Mouse (Mus musculus): ENCODE results near the gene Mrm2. TPM values are rescaled to one million over a fixed set of nuclear protein-coding genes. Genes with fewer than 3 reads are reported as not detected.
"Not testable (repeated sequence)": the region's sequence is repeated elsewhere in the genome, so short reads cannot be mapped to it uniquely, and the experiment has no call there.

Mrm2 gene
- polyA plus RNA-seq, 1 experiment from 2014 or later = 21.0 TPM

DNA sequence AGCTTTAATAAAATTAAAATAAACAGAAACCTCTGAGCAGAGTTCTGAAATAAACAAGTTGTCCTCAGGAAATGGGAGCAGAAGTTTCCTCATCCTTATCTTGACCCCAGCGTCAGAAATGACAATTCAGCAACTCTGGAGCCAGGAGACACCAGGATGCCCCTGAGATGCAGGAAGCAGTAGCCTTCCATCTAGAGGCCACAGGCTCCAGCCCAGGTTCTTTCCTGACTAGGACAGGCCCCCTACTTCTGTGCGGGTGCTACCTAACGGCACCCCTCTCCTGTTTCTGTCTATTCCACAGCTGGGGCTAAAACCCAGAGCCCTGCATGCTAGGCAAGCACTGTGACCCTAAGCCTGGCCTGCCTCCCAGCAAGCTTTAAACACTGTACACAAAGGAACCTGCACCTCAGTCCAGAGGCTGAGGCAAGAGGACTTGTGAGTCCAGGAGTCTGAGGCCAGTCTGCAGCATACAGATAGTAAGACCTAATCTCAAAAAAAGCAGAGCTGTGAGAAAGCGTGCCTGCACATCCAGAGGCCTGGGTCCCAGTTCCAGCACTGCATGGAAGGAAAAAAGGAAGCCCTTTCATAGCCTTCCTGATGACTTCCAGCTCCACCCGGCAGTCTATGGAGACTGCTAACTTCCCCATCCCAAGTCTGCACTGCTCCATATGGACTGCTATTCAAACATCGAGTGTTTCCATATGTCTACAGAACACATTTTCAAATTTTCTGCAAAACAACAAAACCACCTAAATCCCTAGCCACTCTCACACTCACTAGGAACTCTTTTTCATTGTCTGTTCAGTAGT, 39.0 kb upstream of the Mrm2 start:
- 90% methylated on average over 6 of the region's 6 CpGs for WGBS
- no peak for DNase-seq (ENCODE audit: low spot score)

DNA sequence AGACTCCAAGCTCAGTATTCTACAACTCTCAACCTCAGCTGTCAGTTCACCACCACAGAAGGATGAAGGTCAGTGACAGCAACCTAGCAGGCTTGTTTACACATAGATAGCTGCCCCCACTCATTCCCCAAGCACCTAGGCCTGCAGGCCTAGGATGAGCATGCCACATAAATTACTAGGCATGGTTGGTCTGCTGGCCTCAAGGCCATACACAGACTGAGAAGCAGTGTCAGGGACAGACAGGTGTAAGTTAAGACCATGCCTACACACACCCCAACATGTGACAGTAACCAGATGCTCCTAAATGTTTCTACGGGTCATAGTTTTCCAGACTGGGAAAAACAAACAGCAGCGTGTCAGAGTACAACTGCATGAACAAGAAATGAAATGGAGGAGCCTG, 37.8 kb upstream of the Mrm2 start:
- Histone ChIP-seq H3K27me3 (ENCODE audit: control insufficient read depth, insufficient read depth, low read length) (no peaks in the 10 kb centered on the region), H3K4me2 (ENCODE audit: low read depth, low read length, severe bottlenecking) (no peak overlapping the region), H3K4me3 (ENCODE audit: low read depth, low read length) (no peak overlapping the region), H3K9me3 (ENCODE audit: control insufficient read depth, low read length) (no peaks in the 10 kb centered on the region), H3K36me3 (ENCODE audit: control insufficient read depth, insufficient read depth, low read length) (no peaks in the 10 kb centered on the region), H3K27ac (ENCODE audit: low read depth, low read length) (no peak overlapping the region), H3K4me1 (replicated peaks; ENCODE audit: control insufficient read depth, insufficient read depth, low read length) (no peaks in the 10 kb centered on the region), H3K9ac (ENCODE audit: low read length) (no peak overlapping the region)
- DNase-seq (ENCODE audit: low spot score) (no peak), ATAC-seq (replicated peaks; ENCODE audit: low FRiP score) (no peak)
- 93% methylated on average over 2 of the region's 2 CpGs for WGBS

More for the DNA sequence above, 39.0 kb upstream of the Mrm2 start:
- Histone ChIP-seq H3K27ac (ENCODE audit: low read depth, low read length) (no peak overlapping the region), H3K4me1 (replicated peaks; ENCODE audit: control insufficient read depth, insufficient read depth, low read length) (no peaks in the 10 kb centered on the region), H3K4me2 (ENCODE audit: low read depth, low read length, severe bottlenecking) (no peak overlapping the region), H3K9me3 (ENCODE audit: control insufficient read depth, low read length) (no peaks in the 10 kb centered on the region), H3K9ac (ENCODE audit: low read length) (no peak overlapping the region), H3K36me3 (ENCODE audit: control insufficient read depth, insufficient read depth, low read length) (no peaks in the 10 kb centered on the region), H3K4me3 (ENCODE audit: low read depth, low read length) (no peak overlapping the region), H3K27me3 (ENCODE audit: control insufficient read depth, insufficient read depth, low read length) (no peaks in the 10 kb centered on the region)
- ATAC-seq (replicated peaks; ENCODE audit: low FRiP score) = no peak

DNA sequence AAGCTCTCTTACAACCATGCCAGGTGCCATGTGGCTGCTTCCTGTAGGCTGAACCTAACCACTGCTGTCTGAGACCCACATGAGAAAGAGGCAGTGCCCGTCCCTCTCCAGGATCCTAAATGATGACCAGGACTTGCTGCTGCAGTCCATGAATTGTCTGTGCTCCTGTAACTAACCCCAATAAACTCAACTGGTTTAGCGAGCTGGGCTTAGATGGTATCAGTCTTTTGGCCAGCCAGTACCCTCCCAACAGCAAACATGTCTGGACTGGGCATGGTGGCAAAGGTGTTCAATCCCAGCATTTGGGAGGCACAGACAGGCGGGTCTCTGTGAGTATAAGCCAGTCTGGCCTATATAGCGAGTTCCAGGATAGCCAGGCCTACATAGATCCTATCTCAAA, 37.2 kb upstream of the Mrm2 start:
- no peak overlapping the region for H3K9ac ChIP-seq (ENCODE audit: low read length)
- ATAC-seq (replicated peaks; ENCODE audit: low FRiP score) (no peak), DNase-seq (ENCODE audit: low spot score) (no peak)
- H3K9me3 ChIP-seq (ENCODE audit: control insufficient read depth, low read length) = no peaks in the 10 kb centered on the region
- WGBS = 89% methylated on average over 4 of the region's 4 CpGs
- H3K36me3 ChIP-seq (ENCODE audit: control insufficient read depth, insufficient read depth, low read length) = no peaks in the 10 kb centered on the region
- H3K4me2 ChIP-seq (ENCODE audit: low read depth, low read length, severe bottlenecking) = no peak overlapping the region
- no peaks in the 10 kb centered on the region for H3K27me3 ChIP-seq (ENCODE audit: control insufficient read depth, insufficient read depth, low read length)
- no peaks in the 10 kb centered on the region for H3K4me1 ChIP-seq (replicated peaks; ENCODE audit: control insufficient read depth, insufficient read depth, low read length)
- no peak overlapping the region for H3K27ac ChIP-seq (ENCODE audit: low read depth, low read length)
- H3K4me3 ChIP-seq (ENCODE audit: low read depth, low read length) = no peak overlapping the region

DNA sequence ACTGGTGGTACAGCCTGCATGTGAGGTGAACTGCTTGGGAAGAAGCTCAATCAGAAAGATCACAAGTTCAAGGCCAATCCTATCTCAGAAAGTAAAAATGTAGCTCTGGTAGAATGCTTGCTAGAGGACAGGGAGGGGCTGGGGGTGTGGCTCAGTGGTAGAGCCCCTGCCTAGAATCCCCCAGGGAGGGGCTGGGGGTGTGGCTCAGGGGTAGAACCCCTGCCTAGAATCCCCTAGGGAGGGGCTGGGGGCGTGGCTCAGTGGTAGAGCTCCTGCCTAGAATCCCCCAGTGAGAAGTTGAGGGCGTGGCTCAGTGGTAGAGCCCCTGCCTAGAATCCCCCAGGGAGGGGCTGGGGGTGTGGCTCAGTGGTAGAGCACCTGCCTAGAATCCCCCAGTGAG, 36.4 kb upstream of the Mrm2 start:
- H3K27me3 ChIP-seq (ENCODE audit: control insufficient read depth, insufficient read depth, low read length); H3K9ac ChIP-seq (ENCODE audit: low read length); H3K4me3 ChIP-seq (ENCODE audit: low read depth, low read length); DNase-seq (ENCODE audit: low spot score); H3K4me1 ChIP-seq (replicated peaks; ENCODE audit: control insufficient read depth, insufficient read depth, low read length); H3K27ac ChIP-seq (ENCODE audit: low read depth, low read length); ATAC-seq (replicated peaks; ENCODE audit: low FRiP score); H3K9me3 ChIP-seq (ENCODE audit: control insufficient read depth, low read length); H3K36me3 ChIP-seq (ENCODE audit: control insufficient read depth, insufficient read depth, low read length); H3K4me2 ChIP-seq (ENCODE audit: low read depth, low read length, severe bottlenecking): not testable (repeated sequence)
- 82% methylated on average over 2 of the region's 2 CpGs for WGBS

DNA sequence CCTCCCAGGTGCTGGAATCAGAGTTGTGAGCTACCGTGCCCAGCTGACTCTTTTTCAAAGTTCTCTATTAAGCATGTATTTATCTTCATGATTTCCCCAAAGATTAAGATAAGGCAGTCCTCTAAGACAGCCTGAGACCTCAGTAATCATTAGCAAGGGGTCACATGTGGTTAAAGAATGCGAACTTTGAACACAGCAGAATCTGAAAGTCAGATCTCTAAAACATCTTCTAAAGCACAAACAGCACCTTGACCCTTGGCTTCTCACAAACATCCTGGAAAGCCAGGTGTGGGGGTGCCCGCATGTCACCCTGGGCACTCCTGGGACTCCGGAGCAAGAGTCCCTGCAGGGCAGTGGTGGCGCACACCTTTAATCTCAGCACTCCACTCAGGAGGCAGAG, 32.7 kb upstream of the Mrm2 start:
- H3K4me1 ChIP-seq (replicated peaks; ENCODE audit: control insufficient read depth, insufficient read depth, low read length) = no peaks in the 10 kb centered on the region
- no peak overlapping the region for H3K4me3 ChIP-seq (ENCODE audit: low read depth, low read length)
- 96% methylated on average over 5 of the region's 5 CpGs for WGBS
- no peak for DNase-seq (ENCODE audit: low spot score)
- H3K9me3 ChIP-seq (ENCODE audit: control insufficient read depth, low read length) = no peaks in the 10 kb centered on the region
- H3K27me3 ChIP-seq (ENCODE audit: control insufficient read depth, insufficient read depth, low read length) = no peaks in the 10 kb centered on the region
- no peaks in the 10 kb centered on the region for H3K36me3 ChIP-seq (ENCODE audit: control insufficient read depth, insufficient read depth, low read length)
- no peak overlapping the region for H3K9ac ChIP-seq (ENCODE audit: low read length)
- no peak for ATAC-seq (replicated peaks; ENCODE audit: low FRiP score)
- H3K27ac ChIP-seq (ENCODE audit: low read depth, low read length) = no peak overlapping the region
- no peak overlapping the region for H3K4me2 ChIP-seq (ENCODE audit: low read depth, low read length, severe bottlenecking)

DNA sequence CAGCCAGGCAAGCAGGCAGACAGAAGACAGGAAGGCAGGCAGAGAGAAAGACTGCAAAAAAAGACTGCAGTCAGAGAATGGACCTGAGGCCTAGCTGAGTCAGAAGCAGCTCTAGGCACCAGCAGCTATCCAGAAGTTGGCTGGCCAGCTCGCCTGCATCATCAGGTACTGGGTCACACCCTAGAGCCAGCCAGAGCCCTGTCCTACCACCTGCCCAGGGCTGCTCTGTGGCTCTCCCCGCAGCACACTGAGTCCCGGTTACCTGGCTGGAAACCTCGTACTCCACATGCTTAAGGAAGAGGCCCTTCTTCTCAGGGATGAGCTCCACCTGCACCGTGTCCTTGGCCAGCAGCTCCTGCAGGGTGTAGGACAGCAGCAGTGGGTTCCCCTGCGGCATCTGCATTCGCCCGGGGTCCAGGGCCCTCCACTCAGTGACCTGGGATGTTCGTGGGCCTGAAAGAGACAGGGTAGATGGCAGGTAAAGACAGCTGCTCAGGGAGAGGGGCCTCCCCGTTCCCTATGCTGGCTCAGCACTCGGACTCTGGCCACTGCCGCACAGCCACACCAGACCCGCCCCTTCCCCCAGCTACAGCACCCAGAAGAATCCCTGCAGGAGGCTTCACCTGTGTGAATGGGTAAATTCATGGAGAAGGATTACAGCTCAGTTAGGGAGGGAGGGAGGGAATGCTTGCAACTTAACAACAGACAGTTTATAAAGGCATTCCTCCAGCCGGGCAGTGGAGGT, 28.4 kb upstream of the Mrm2 start:
- 70% methylated on average over 14 of the region's 14 CpGs for WGBS
- DNase-seq (ENCODE audit: low spot score) = no peak

DNA sequence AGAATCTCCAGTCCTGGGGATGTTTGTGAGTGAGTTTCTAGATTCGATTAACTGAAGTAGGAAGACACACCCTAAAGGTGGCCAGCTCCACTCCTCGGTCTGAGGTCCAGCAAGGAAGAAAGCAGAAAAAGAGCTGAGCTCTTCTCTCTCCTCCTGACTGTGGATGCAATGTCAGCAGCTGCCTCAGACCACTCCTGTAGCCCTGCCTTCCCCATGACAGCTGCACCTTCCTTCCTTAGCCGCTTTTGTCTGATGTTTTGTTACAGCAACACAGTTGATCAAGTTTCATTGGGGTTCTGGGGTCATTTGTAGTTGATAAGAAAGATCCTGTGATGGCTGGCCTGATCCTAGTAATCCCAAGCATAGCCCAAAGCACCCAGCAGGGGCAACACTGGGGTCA, 25.8 kb upstream of the Mrm2 start:
- H3K4me2 ChIP-seq (ENCODE audit: low read depth, low read length, severe bottlenecking) = no peak overlapping the region
- no peak overlapping the region for H3K4me3 ChIP-seq (ENCODE audit: low read depth, low read length)
- no peak for ATAC-seq (replicated peaks; ENCODE audit: low FRiP score)
- no peak for DNase-seq (ENCODE audit: low spot score)
- H3K9ac ChIP-seq (ENCODE audit: low read length) = no peak overlapping the region
- WGBS = 91% methylated on average over 3 of the region's 3 CpGs
- no peak overlapping the region for H3K27ac ChIP-seq (ENCODE audit: low read depth, low read length)
- H3K27me3 ChIP-seq (ENCODE audit: control insufficient read depth, insufficient read depth, low read length) = no peaks in the 10 kb centered on the region
- H3K9me3 ChIP-seq (ENCODE audit: control insufficient read depth, low read length) = no peaks in the 10 kb centered on the region
- H3K36me3 ChIP-seq (ENCODE audit: control insufficient read depth, insufficient read depth, low read length) = peaks cover 6% of the 10 kb centered on the region; the same call in 1 of the 2 replicates
- no peaks in the 10 kb centered on the region for H3K4me1 ChIP-seq (replicated peaks; ENCODE audit: control insufficient read depth, insufficient read depth, low read length)

More for the DNA sequence above, 28.4 kb upstream of the Mrm2 start:
- H3K4me2 ChIP-seq (ENCODE audit: low read depth, low read length, severe bottlenecking) = no peak overlapping the region
- H3K4me3 ChIP-seq (ENCODE audit: low read depth, low read length) = no peak overlapping the region
- peaks cover 3% of the 10 kb centered on the region; the same call in 1 of the 2 replicates for H3K36me3 ChIP-seq (ENCODE audit: control insufficient read depth, insufficient read depth, low read length)
- no peaks in the 10 kb centered on the region for H3K4me1 ChIP-seq (replicated peaks; ENCODE audit: control insufficient read depth, insufficient read depth, low read length)
- H3K27me3 ChIP-seq (ENCODE audit: control insufficient read depth, insufficient read depth, low read length) = no peaks in the 10 kb centered on the region
- ATAC-seq (replicated peaks; ENCODE audit: low FRiP score) = no peak
- H3K9me3 ChIP-seq (ENCODE audit: control insufficient read depth, low read length) = no peaks in the 10 kb centered on the region
- H3K27ac ChIP-seq (ENCODE audit: low read depth, low read length) = no peak overlapping the region
- H3K9ac ChIP-seq (ENCODE audit: low read length) = no peak overlapping the region

DNA sequence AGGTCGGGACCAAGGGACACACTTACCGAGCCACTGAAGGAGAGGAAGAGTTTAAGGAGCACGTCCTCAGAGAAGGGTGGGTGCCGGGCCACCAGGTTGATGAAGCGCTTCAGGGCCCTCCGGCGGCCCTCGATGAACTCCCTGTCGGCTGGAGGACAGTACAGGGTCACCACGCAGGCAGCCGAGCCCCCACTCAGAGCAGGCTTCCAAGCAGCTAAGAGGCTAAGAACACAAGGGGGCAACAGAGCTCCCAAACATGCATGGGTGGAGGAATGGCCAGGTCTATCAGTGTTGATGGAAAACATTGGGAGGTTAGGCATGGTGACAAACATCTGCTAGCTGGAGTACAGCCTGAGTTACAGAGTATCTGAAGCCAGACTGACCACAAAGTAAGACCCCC, 24.2 kb upstream of the Mrm2 start:
- no peaks in the 10 kb centered on the region for H3K27me3 ChIP-seq (ENCODE audit: control insufficient read depth, insufficient read depth, low read length)
- ATAC-seq (replicated peaks; ENCODE audit: low FRiP score) (no peak), DNase-seq (ENCODE audit: low spot score) (no peak)
- H3K27ac ChIP-seq (ENCODE audit: low read depth, low read length) = no peak overlapping the region
- no peak overlapping the region for H3K4me3 ChIP-seq (ENCODE audit: low read depth, low read length)
- H3K9ac ChIP-seq (ENCODE audit: low read length) = no peak overlapping the region
- H3K9me3 ChIP-seq (ENCODE audit: control insufficient read depth, low read length) = no peaks in the 10 kb centered on the region
- no peak overlapping the region for H3K4me2 ChIP-seq (ENCODE audit: low read depth, low read length, severe bottlenecking)
- peaks cover 6% of the 10 kb centered on the region; the same call in 1 of the 2 replicates for H3K36me3 ChIP-seq (ENCODE audit: control insufficient read depth, insufficient read depth, low read length)
- WGBS = 90% methylated on average over 11 of the region's 11 CpGs
- H3K4me1 ChIP-seq (replicated peaks; ENCODE audit: control insufficient read depth, insufficient read depth, low read length) = no peaks in the 10 kb centered on the region

All from forebrain, embryonic 11.5 days (tissue).